Mouse (Mus musculus) C2C12 (cell line): ENCODE data around the gene Cyp2g1.

ENCODE experiments used
- CEBPB ChIP-seq: IDR thresholded peaks from one replicate; pipeline ENCODE4 v1.6.1; 2011; ENCODE audit warnings: low read depth, mild to moderate bottlenecking, control low read depth, moderate library complexity
- CTCF ChIP-seq: IDR thresholded peaks from one replicate; pipeline ENCODE4 v1.5.1; 2011; ENCODE audit not compliant: control insufficient read depth, insufficient read depth, insufficient read length
- MAX ChIP-seq: IDR thresholded peaks from one replicate; pipeline ENCODE4 v1.6.1; 2011; ENCODE audit warnings: mild to moderate bottlenecking, control low read depth
- MYOG ChIP-seq: IDR thresholded peaks from one replicate; pipeline ENCODE4 v1.6.1; 2011; ENCODE audit not compliant: control insufficient read depth, insufficient read length; ENCODE audit errors: extremely low read depth

DNA sequence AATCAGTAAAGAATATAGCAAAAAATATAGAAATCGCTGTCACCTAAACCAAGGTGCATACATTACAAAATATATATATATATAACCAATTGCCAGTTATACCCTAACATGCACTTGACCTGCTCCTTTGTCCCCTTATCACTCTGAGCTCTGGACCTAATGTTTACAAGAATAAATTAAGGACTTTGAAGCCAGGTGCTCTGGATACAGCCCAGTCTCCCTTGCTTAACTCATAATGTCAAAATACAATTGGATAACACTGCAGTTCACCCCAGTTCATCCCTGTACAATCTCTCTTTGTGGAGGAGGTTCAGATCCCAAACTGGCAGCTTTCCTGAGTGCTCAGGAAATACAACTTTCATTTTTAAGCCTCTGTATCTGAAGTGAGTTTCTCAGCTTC, 7.7 kb upstream of the Cyp2g1 start:
- no peak for TF ChIP-seq CTCF
- TF ChIP-seq CEBPB = no peak
- TF ChIP-seq MYOG = no peak
- no peak for TF ChIP-seq MAX
